Mouse (Mus musculus): ENCODE data around the gene Gtpbp10. TPM values are rescaled to one million over a fixed set of nuclear protein-coding genes. Genes with fewer than 3 reads are reported as not detected.
A peak's percentile ranks its signal among the peaks of the same experiment; 100 is the strongest.

Gene Gtpbp10
- polyA plus RNA-seq (2014; fragmentation: Nextera tagmentation; extraction: Ambion mirVana): 41.9 and 45.8 TPM in 2 replicates

DNA sequence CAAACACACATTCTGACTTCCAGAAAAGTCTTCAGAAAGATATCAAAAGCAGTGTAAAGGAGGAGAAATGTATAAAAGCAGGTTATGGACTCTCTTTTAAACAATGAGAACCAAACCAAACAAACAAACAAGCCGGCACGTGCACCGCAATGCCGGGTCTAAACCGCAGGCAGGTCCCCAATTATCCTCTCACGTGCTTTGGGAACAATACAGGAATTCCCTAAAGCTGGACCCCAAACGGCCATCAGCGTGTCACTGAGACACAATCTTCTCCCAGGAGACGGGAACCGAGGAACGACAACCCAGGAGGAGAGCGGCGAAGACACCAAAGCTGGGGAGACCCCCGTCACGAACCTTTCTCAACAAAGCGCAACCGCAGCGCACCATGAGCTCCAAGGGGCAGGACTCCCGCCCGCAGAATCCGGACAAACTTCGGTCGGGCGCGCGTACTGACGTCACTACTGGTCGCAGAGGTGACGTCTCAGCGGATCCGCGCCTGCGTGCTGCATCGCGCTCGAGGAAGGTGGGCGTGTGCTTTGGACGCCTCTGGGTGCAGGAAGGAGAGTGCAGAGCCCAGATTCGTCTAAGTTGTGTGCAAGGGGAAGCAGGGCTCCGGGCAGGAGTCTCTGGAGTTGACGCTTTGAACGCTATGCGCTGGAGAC is at the start of gene Gtpbp10:
Gene Gtpbp10, minus strand, starts transcription at position 460 of the 662 bp plus-strand sequence.
- H3K27ac ChIP-seq (replicated peaks; ENCODE audit: low read depth, low read length): no peak within 1 kb of the TSS; the same call in 1 of the 2 replicates
- under 1% methylated on average over 43 of the region's 43 CpGs for WGBS
- DNase-seq (ENCODE audit: low spot score): peak; percentile 95
- H3K9ac ChIP-seq (replicated peaks; ENCODE audit: low read length): peak within 1 kb of the TSS; percentile 85
- H3K4me3 ChIP-seq (ENCODE audit: low read depth, low read length): peak within 1 kb of the TSS; percentile 71
- no peaks in the 10 kb centered on the region for H3K4me1 ChIP-seq (ENCODE audit: control insufficient read depth, insufficient read depth, low read length)
- H3K4me2 ChIP-seq (ENCODE audit: low read depth, low read length): peak within 1 kb of the TSS; percentile 55
- H3K36me3 ChIP-seq (replicated peaks; ENCODE audit: control insufficient read depth, insufficient read depth, low read depth, low read length): peaks cover 4% of the 10 kb centered on the region; the same call in 1 of the 2 replicates
- no peaks in the 10 kb centered on the region for H3K9me3 ChIP-seq (replicated peaks; ENCODE audit: control insufficient read depth, low read length)
- no peaks in the 10 kb centered on the region for H3K27me3 ChIP-seq (ENCODE audit: control insufficient read depth, insufficient read depth, low read length)
- ATAC-seq (replicated peaks; ENCODE audit: insufficient number of reproducible peaks, low FRiP score, low TSS enrichment, low read depth): peak; percentile 99

GRCm38 (mm10) chr5:5587686-5588085 is 28.3 kb upstream of the Gtpbp10 start:
- 76% methylated on average over 3 of the region's 3 CpGs for WGBS
- H3K27ac ChIP-seq (replicated peaks; ENCODE audit: low read depth, low read length): no peak overlapping the region
- DNase-seq (ENCODE audit: low spot score): no peak

GRCm38 (mm10) chr5:5573749-5574317 is 14.5 kb upstream of the Gtpbp10 start, which contains the start of gene Gm8773:
Gene Gm8773, plus strand, starts transcription at chr5:5573799.
- DNase-seq (ENCODE audit: low spot score) (peak; percentile 44), ATAC-seq (replicated peaks; ENCODE audit: insufficient number of reproducible peaks, low FRiP score, low TSS enrichment, low read depth) (0 out of 2 replicates have a peak, but pooled peaks have one; percentile 70)
- WGBS: 3% methylated on average over 24 of the region's 24 CpGs
- Histone ChIP-seq H3K27ac (replicated peaks; ENCODE audit: low read depth, low read length) (no peak within 1 kb of the TSS), H3K9me3 (replicated peaks; ENCODE audit: control insufficient read depth, low read length) (no peaks in the 10 kb centered on the region), H3K27me3 (ENCODE audit: control insufficient read depth, insufficient read depth, low read length) (no peaks in the 10 kb centered on the region), H3K36me3 (replicated peaks; ENCODE audit: control insufficient read depth, insufficient read depth, low read depth, low read length) (no peaks in the 10 kb centered on the region), H3K4me2 (ENCODE audit: low read depth, low read length) (peak within 1 kb of the TSS; percentile 62), H3K4me3 (ENCODE audit: low read depth, low read length) (peak within 1 kb of the TSS; percentile 39), H3K4me1 (ENCODE audit: control insufficient read depth, insufficient read depth, low read length) (no peaks in the 10 kb centered on the region), H3K9ac (replicated peaks; ENCODE audit: low read length) (peak within 1 kb of the TSS; percentile 37)

More at GRCm38 (mm10) chr5:5587686-5588085, 28.3 kb upstream of the Gtpbp10 start:
- ATAC-seq (replicated peaks; ENCODE audit: insufficient number of reproducible peaks, low FRiP score, low TSS enrichment, low read depth): no peak
- H3K36me3 ChIP-seq (replicated peaks; ENCODE audit: control insufficient read depth, insufficient read depth, low read depth, low read length): no peaks in the 10 kb centered on the region
- no peak overlapping the region for H3K9ac ChIP-seq (replicated peaks; ENCODE audit: low read length)
- H3K4me2 ChIP-seq (ENCODE audit: low read depth, low read length): no peak overlapping the region
- H3K4me3 ChIP-seq (ENCODE audit: low read depth, low read length): no peak overlapping the region
- no peaks in the 10 kb centered on the region for H3K4me1 ChIP-seq (ENCODE audit: control insufficient read depth, insufficient read depth, low read length)
- no peaks in the 10 kb centered on the region for H3K27me3 ChIP-seq (ENCODE audit: control insufficient read depth, insufficient read depth, low read length)
- no peaks in the 10 kb centered on the region for H3K9me3 ChIP-seq (replicated peaks; ENCODE audit: control insufficient read depth, low read length)

GRCm38 (mm10) chr5:5562435-5562834 is 3.1 kb upstream of the Gtpbp10 start:
- Histone ChIP-seq H3K27ac (replicated peaks; ENCODE audit: low read depth, low read length) (no peak overlapping the region), H3K4me2 (ENCODE audit: low read depth, low read length) (no peak overlapping the region), H3K4me3 (ENCODE audit: low read depth, low read length) (no peak overlapping the region), H3K9ac (replicated peaks; ENCODE audit: low read length) (no peak overlapping the region), H3K27me3 (ENCODE audit: control insufficient read depth, insufficient read depth, low read length) (no peaks in the 10 kb centered on the region), H3K4me1 (ENCODE audit: control insufficient read depth, insufficient read depth, low read length) (no peaks in the 10 kb centered on the region), H3K36me3 (replicated peaks; ENCODE audit: control insufficient read depth, insufficient read depth, low read depth, low read length) (no peaks in the 10 kb centered on the region), H3K9me3 (replicated peaks; ENCODE audit: control insufficient read depth, low read length) (no peaks in the 10 kb centered on the region)
- ATAC-seq (replicated peaks; ENCODE audit: insufficient number of reproducible peaks, low FRiP score, low TSS enrichment, low read depth) (no peak), DNase-seq (ENCODE audit: low spot score) (no peak)
- 67% methylated on average over 3 of the region's 3 CpGs for WGBS

- Histone ChIP-seq H3K36me3 (replicated peaks; ENCODE audit: control insufficient read depth, insufficient read depth, low read depth, low read length) (no peaks in the 10 kb centered on the region), H3K9me3 (replicated peaks; ENCODE audit: control insufficient read depth, low read length) (no peaks in the 10 kb centered on the region), H3K27me3 (ENCODE audit: control insufficient read depth, insufficient read depth, low read length) (no peaks in the 10 kb centered on the region), H3K27ac (replicated peaks; ENCODE audit: low read depth, low read length) (no peak overlapping the region), H3K4me3 (ENCODE audit: low read depth, low read length) (no peak overlapping the region), H3K4me2 (ENCODE audit: low read depth, low read length) (no peak overlapping the region), H3K4me1 (ENCODE audit: control insufficient read depth, insufficient read depth, low read length) (no peaks in the 10 kb centered on the region), H3K9ac (replicated peaks; ENCODE audit: low read length) (no peak overlapping the region)
- WGBS: 70% methylated on average over 4 of the region's 4 CpGs
- ATAC-seq (replicated peaks; ENCODE audit: insufficient number of reproducible peaks, low FRiP score, low TSS enrichment, low read depth): no peak
- no peak for DNase-seq (ENCODE audit: low spot score)
Measured at GRCm38 (mm10) chr5:5561041-5561706, 1.8 kb upstream of the Gtpbp10 start.

DNA sequence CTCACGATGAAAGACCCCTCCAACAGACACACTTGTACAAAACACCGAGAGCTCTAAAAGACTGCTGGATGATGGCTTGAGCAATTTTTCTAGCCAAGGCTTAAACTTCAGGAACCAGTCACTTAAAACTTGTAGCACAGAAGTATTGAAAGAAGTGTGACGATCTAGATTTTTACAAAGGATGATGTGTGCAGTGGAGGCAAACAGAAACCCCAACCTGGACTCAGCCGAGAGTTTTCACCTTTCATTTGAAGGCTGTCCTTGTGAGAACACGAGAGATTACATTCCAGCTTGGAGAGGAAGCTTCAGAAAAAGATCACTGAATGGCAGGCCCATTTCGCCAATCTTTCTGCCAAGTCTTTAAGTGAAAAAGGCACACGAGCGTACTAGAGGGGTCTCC is 460 bp upstream of the Gtpbp10 start:
- H3K4me1 ChIP-seq (ENCODE audit: control insufficient read depth, insufficient read depth, low read length): no peaks in the 10 kb centered on the region
- H3K36me3 ChIP-seq (replicated peaks; ENCODE audit: control insufficient read depth, insufficient read depth, low read depth, low read length): no peaks in the 10 kb centered on the region
- ATAC-seq (replicated peaks; ENCODE audit: insufficient number of reproducible peaks, low FRiP score, low TSS enrichment, low read depth) (no peak), DNase-seq (ENCODE audit: low spot score) (no peak)
- H3K27ac ChIP-seq (replicated peaks; ENCODE audit: low read depth, low read length): no peak overlapping the region
- no peaks in the 10 kb centered on the region for H3K27me3 ChIP-seq (ENCODE audit: control insufficient read depth, insufficient read depth, low read length)
- WGBS: 47% methylated on average over 8 of the region's 8 CpGs
- no peaks in the 10 kb centered on the region for H3K9me3 ChIP-seq (replicated peaks; ENCODE audit: control insufficient read depth, low read length)
- H3K4me3 ChIP-seq (ENCODE audit: low read depth, low read length): peak overlapping the region; percentile 71
- H3K4me2 ChIP-seq (ENCODE audit: low read depth, low read length): peak overlapping the region; percentile 55
- peak overlapping the region; percentile 85 for H3K9ac ChIP-seq (replicated peaks; ENCODE audit: low read length)

DNA sequence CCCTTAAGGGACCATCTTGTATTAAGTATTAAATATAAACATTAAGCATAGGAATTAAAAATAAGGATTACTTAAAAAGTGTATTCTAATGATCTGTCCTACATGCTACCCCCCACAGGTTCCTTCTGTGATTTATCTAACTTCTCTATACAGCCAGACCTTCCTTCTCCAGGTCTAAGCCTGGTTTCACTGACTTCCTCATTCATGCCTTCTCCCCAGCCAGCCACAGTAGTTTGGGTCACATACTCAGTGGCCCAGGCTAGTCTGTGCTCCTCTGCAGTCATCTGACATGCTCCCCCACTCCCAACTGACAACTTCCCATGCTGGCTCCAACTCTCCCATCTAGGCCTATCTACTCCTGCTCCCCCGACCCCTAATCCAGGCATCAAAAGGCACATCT is 8.2 kb downstream of the Gtpbp10 start:
- H3K9me3 ChIP-seq (replicated peaks; ENCODE audit: control insufficient read depth, low read length): no peaks in the 10 kb centered on the region
- no peaks in the 10 kb centered on the region for H3K27me3 ChIP-seq (ENCODE audit: control insufficient read depth, insufficient read depth, low read length)
- ATAC-seq (replicated peaks; ENCODE audit: insufficient number of reproducible peaks, low FRiP score, low TSS enrichment, low read depth) (no peak), DNase-seq (ENCODE audit: low spot score) (no peak)
- H3K4me1 ChIP-seq (ENCODE audit: control insufficient read depth, insufficient read depth, low read length): no peaks in the 10 kb centered on the region
- no peak overlapping the region for H3K4me3 ChIP-seq (ENCODE audit: low read depth, low read length)
- H3K27ac ChIP-seq (replicated peaks; ENCODE audit: low read depth, low read length): no peak overlapping the region
- whole genome bisulfite sequencing: 81% methylated on average over 1 of the region's 1 CpGs
- H3K36me3 ChIP-seq (replicated peaks; ENCODE audit: control insufficient read depth, insufficient read depth, low read depth, low read length): peaks cover 4% of the 10 kb centered on the region; the same call in 1 of the 2 replicates
- no peak overlapping the region for H3K4me2 ChIP-seq (ENCODE audit: low read depth, low read length)
- H3K9ac ChIP-seq (replicated peaks; ENCODE audit: low read length): no peak overlapping the region

- no peak overlapping the region for H3K4me3 ChIP-seq (ENCODE audit: low read depth, low read length)
- no peak for ATAC-seq (replicated peaks; ENCODE audit: insufficient number of reproducible peaks, low FRiP score, low TSS enrichment, low read depth)
- DNase-seq (ENCODE audit: low spot score): no peak
- H3K27ac ChIP-seq (replicated peaks; ENCODE audit: low read depth, low read length): no peak overlapping the region
- WGBS: 76% methylated on average over 3 of the region's 3 CpGs
- H3K9ac ChIP-seq (replicated peaks; ENCODE audit: low read length): no peak overlapping the region
- no peaks in the 10 kb centered on the region for H3K27me3 ChIP-seq (ENCODE audit: control insufficient read depth, insufficient read depth, low read length)
- no peaks in the 10 kb centered on the region for H3K4me1 ChIP-seq (ENCODE audit: control insufficient read depth, insufficient read depth, low read length)
- H3K9me3 ChIP-seq (replicated peaks; ENCODE audit: control insufficient read depth, low read length): no peaks in the 10 kb centered on the region
- H3K4me2 ChIP-seq (ENCODE audit: low read depth, low read length): no peak overlapping the region
- peaks cover 2% of the 10 kb centered on the region for H3K36me3 ChIP-seq (replicated peaks; ENCODE audit: control insufficient read depth, insufficient read depth, low read depth, low read length)
Measured at GRCm38 (mm10) chr5:5540385-5540784, 19.0 kb downstream of the Gtpbp10 start.

All from embryonic facial prominence, embryonic 11.5 days (tissue).